Mouse (Mus musculus) G1E (cell line): ENCODE measurements around the gene Allc. TPM values are rescaled to one million over a fixed set of nuclear protein-coding genes. Genes with fewer than 3 reads are reported as not detected.

ENCODE experiments used
- ATAC-seq: 2 replicates; pipeline ENCODE4 v1.8.0; 2016; ENCODE audit warnings: mild to moderate bottlenecking; ENCODE audit not compliant: insufficient number of reproducible peaks, poor library complexity, low FRiP score, severe bottlenecking; ENCODE audit errors: extremely low read depth
- DNase-seq: peaks from one replicate; pipeline ENCODE4 v3.0.0; 2012; ENCODE audit warnings: low spot score
- H3K27me3 ChIP-seq: 2 replicates; pipeline ENCODE4 v1.6.1; 2012; ENCODE audit warnings: mild to moderate bottlenecking, low read length, inconsistent platforms; ENCODE audit not compliant: insufficient read depth
- H3K36me3 ChIP-seq: replicated peaks from 2 replicates; pipeline ENCODE3; 2012; ENCODE audit warnings: mild to moderate bottlenecking, inconsistent platforms
- H3K4me1 ChIP-seq: 2 replicates; pipeline ENCODE4 v1.6.1; 2012; ENCODE audit warnings: low read depth, low read length, inconsistent platforms, mixed read lengths; ENCODE audit not compliant: insufficient read depth
- H3K4me3 ChIP-seq: 2 replicates; pipeline ENCODE4 v1.5.1; 2012; ENCODE audit warnings: low read depth, mild to moderate bottlenecking, inconsistent platforms, low read length, moderate library complexity, mixed read lengths
- H3K9me3 ChIP-seq: replicated peaks from 2 replicates; pipeline ENCODE4 v1.6.1; 2012; ENCODE audit warnings: inconsistent platforms
- CTCF ChIP-seq: IDR thresholded peaks from 2 replicates; pipeline ENCODE4 v1.5.1; 2012; ENCODE audit warnings: low read depth, low read length, inconsistent platforms, mixed read lengths
- GATA1 ChIP-seq: IDR thresholded peaks from 2 replicates; pipeline ENCODE4 v1.6.1; 2012; ENCODE audit warnings: borderline replicate concordance, low read length, inconsistent platforms, mixed read lengths
- GATA2 ChIP-seq: IDR thresholded peaks from 2 replicates; pipeline ENCODE4 v1.6.1; 2012; ENCODE audit warnings: low read depth, low read length, inconsistent platforms, borderline replicate concordance
- POLR2AphosphoS5 ChIP-seq: IDR thresholded peaks from 2 replicates; pipeline ENCODE4 v1.6.1; 2012; ENCODE audit warnings: low read depth, low read length, inconsistent platforms; ENCODE audit not compliant: insufficient replicate concordance
- TAL1 ChIP-seq: conservative IDR thresholded peaks from 2 replicates; pipeline ENCODE4 v1.6.1; 2012; ENCODE audit warnings: low read depth, low read length, inconsistent platforms, mixed read lengths
- polyA plus RNA-seq: library from polyadenylated mRNA; stranded (reverse); fragments of >175 nt; gene quantifications from 2 replicates; pipeline ENCODE4 v1.2.3, GENCODE M21; 2012
- total RNA-seq, 2 experiments: library from RNA; stranded (forward) in 1 of 2; stranded (reverse) in 1 of 2; fragments of 200-1000 nt in 1 of 2; fragments of >200 nt in 1 of 2; fragmentation: Nextera tagmentation in 1 of 2; gene quantifications; 2 replicates each; pipeline ENCODE4 v1.2.3; 2014 to 2017

Allc gene
- total RNA-seq (2014; fragmentation: Nextera tagmentation) = not detected in 2 replicates
- total RNA-seq (2017) = 0.05 and 0.17 TPM in 2 replicates
- polyA plus RNA-seq = not detected in 2 replicates

DNA sequence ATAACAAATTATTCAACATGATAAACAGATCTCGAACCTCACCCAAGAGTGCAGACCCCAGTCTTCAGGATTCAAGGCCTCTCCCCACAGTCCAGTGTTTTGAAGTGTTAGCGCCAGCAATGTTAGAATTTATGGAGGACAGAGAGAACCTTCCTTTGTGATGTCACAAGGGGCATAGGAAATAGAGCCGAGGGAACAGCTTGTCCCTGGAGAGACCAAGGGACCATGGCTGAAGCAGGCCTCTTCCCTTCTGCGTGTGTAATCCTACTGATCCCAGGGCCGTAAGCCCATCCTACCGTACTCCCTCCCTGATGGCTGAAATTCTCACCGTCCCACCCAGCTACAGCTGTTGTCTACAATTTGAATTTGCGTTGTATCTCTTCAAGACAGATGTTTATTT is at the start of gene Allc:
Gene Allc (minus strand): TSS at position 101 of the 400 bp plus-strand sequence.
- Histone ChIP-seq H3K9me3 (no peaks in the 10 kb centered on the region), H3K4me1 (no peaks in the 10 kb centered on the region; the same call in 1 of the 2 replicates), H3K4me3 (no peak within 1 kb of the TSS; the same call in 1 of the 2 replicates), H3K36me3 (no peaks in the 10 kb centered on the region), H3K27me3 (no peaks in the 10 kb centered on the region)
- no peak for DNase-seq
- no peak for ATAC-seq
- TF ChIP-seq TAL1 (no peak), POLR2AphosphoS5 (no peak), GATA1 (no peak), GATA2 (no peak), CTCF (no peak)

DNA sequence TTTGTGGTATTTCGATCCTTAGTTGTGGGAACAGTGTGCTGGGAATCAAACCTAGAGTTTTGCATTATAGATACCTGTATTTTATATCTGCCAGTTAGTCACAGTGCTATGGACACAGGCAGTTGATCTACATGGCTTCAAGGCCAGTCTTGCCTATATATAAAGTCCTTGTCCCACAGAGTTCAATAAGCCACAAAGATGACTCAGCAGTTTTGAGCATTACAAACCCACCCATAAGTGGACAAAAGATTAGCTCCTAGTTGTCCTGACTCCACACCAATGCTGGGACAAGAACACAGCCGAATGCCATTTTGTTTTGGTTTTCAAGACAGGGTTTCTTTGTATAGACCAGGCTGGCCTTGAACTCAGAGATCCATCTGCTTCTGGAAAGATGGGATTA is 46.1 kb upstream of the Allc start:
- ATAC-seq = peak; percentile 42; the same call in 1 of the 2 replicates
- H3K9me3 ChIP-seq = no peaks in the 10 kb centered on the region
- H3K36me3 ChIP-seq = peaks cover 54% of the 10 kb centered on the region
- H3K4me1 ChIP-seq = peaks cover 50% of the 10 kb centered on the region
- TF ChIP-seq TAL1 (no peak), POLR2AphosphoS5 (peak; percentile 24; the same call in 1 of the 2 replicates)
- DNase-seq = no peak
- H3K27me3 ChIP-seq = peaks cover 4% of the 10 kb centered on the region; the same call in 1 of the 2 replicates
- H3K4me3 ChIP-seq = no peak overlapping the region

DNA sequence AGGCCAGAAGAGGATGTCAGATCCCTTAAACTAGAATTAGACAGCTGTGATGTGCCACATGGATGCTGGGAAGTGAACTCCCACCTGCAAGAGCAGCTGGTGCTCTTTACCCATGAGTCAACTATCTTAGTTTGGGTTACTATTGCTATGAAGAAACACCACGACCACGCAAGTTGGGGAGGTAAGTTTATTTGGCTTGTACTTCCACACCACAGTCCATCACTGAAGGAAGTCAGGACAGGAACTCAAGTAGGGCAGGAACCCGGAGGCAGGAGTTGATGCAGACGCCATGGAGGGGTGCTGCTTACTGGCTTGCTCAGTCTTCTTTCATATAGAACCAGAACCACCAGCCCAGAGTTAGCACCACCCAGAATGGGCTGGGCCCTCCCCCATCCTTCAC is 44.8 kb upstream of the Allc start:
- Histone ChIP-seq H3K36me3 (peaks cover 40% of the 10 kb centered on the region), H3K9me3 (no peaks in the 10 kb centered on the region), H3K4me1 (peaks cover 43% of the 10 kb centered on the region), H3K4me3 (no peak overlapping the region), H3K27me3 (peaks cover 11% of the 10 kb centered on the region; the same call in 1 of the 2 replicates)
- no peak for ATAC-seq
- TF ChIP-seq TAL1 (no peak), POLR2AphosphoS5 (no peak; the same call in 1 of the 2 replicates), GATA1 (no peak), GATA2 (no peak), CTCF (no peak)
- no peak for DNase-seq

DNA sequence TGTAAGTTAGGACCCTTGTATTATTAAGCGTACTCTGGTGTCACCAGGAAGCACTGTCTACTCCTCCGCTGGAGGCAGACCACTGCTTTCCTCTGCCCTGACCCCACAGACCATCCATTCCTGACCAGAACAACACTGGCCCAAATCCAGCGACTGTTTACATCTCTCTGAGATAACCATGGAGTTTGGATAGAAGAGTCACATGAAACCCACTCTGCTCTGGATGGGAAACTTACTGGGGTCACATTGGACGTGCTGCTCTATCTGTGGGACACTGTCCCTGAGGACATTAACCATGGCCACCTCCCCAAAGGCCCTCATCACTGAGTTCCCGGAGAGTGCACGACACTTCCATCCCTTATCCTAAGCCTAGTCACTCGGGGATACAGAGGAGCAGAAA is 43.1 kb upstream of the Allc start:
- H3K9me3 ChIP-seq = no peaks in the 10 kb centered on the region

DNA sequence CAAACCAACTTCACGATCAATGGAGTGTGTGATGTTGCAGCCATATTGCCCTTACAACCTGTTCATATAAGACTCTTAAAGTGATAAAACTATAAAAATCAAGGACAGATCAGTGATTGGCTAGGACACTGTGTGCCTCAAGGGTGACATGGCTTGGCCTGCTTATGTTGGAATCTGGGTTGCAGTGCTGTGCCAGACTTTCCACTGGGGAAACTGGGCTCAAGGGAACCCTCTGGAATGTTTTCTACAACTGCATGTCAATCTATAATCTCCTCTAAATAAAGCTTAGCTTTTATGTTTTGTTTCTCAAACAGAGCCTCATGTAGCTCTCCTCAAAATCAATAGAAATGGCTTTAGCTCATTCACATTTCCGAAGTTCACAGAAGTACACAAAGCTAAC is 41.9 kb upstream of the Allc start:
- ATAC-seq (no peak), DNase-seq (no peak)
- no peak for TF ChIP-seq POLR2AphosphoS5
- no peak for TF ChIP-seq GATA1
- no peak for TF ChIP-seq CTCF
- TF ChIP-seq GATA2 = no peak
- no peak for TF ChIP-seq TAL1
- H3K27me3 ChIP-seq = peaks cover 32% of the 10 kb centered on the region
- H3K4me3 ChIP-seq = no peak overlapping the region
- H3K36me3 ChIP-seq = peaks cover 12% of the 10 kb centered on the region
- H3K9me3 ChIP-seq = no peaks in the 10 kb centered on the region
- peaks cover 24% of the 10 kb centered on the region for H3K4me1 ChIP-seq

More for the DNA sequence above, 43.1 kb upstream of the Allc start:
- no peak for ATAC-seq
- peaks cover 21% of the 10 kb centered on the region for H3K27me3 ChIP-seq
- TF ChIP-seq CTCF = no peak
- TF ChIP-seq GATA2 = no peak
- no peak for TF ChIP-seq TAL1
- no peak for TF ChIP-seq GATA1
- TF ChIP-seq POLR2AphosphoS5 = no peak
- H3K4me3 ChIP-seq = no peak overlapping the region
- no peak for DNase-seq
- peaks cover 35% of the 10 kb centered on the region for H3K4me1 ChIP-seq
- peaks cover 23% of the 10 kb centered on the region for H3K36me3 ChIP-seq

DNA sequence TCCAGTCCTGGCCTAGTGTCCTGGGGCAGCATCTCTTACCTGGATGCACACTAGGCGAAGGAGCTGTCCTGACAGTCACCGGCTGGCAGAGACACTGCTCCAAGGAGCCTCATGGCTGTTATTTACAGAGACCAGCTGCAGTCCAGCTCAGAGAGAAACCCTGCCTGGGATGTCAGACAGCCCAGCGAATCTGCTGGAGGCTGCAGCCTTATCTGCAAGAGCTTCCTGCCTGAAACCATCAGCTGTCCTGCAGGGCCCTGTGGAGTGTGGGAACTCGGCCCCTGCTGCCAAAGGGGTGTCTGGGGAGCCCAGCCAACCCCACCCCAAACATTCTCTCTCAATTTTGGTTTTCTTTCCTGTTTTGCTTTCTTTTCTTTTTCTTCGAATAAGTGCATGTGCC is 40.9 kb upstream of the Allc start, which contains the start of gene Colec11:
Gene Colec11 (minus strand): TSS at position 183 of the 400 bp plus-strand sequence.
- ATAC-seq (no peak), DNase-seq (no peak)
- H3K36me3 ChIP-seq = peaks cover 3% of the 10 kb centered on the region
- H3K9me3 ChIP-seq = no peaks in the 10 kb centered on the region
- H3K4me3 ChIP-seq = no peak within 1 kb of the TSS
- H3K27me3 ChIP-seq = peaks cover 34% of the 10 kb centered on the region
- peaks cover 17% of the 10 kb centered on the region for H3K4me1 ChIP-seq
- TF ChIP-seq POLR2AphosphoS5 (no peak), GATA1 (no peak), GATA2 (no peak), TAL1 (no peak), CTCF (no peak)

DNA sequence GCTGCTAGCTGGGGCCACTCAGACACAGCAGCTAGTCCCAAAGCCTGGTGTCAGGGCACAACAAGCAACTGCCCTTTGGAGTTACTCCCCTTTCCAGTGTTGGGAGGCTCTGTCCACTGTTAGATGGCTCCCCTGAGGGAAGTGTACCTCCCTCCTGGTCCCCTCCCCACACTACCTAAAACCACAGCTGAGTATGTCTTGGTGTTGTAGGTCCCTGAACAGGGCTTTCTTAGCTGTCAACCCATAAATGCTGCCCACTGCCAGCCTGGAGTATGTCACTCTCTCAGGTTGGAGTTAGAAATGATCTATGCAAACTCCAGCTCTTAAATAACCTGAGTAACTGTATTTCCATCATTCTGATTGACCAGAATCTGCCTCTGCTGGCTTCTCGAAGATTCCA is 40.3 kb upstream of the Allc start:
- TF ChIP-seq CTCF (no peak), GATA2 (no peak), TAL1 (no peak), POLR2AphosphoS5 (no peak), GATA1 (no peak)

More for the DNA sequence above, 40.3 kb upstream of the Allc start:
- Histone ChIP-seq H3K36me3 (no peaks in the 10 kb centered on the region), H3K9me3 (no peaks in the 10 kb centered on the region), H3K27me3 (peaks cover 34% of the 10 kb centered on the region), H3K4me1 (peaks cover 14% of the 10 kb centered on the region), H3K4me3 (no peak overlapping the region)
- no peak for DNase-seq
- ATAC-seq = no peak
